33 mouse cellular contexts compared by ENCODE assay signal in genomic region chr2:59431466-59431865, GRCm38 (mm10). TPM values are rescaled to one million over a fixed set of nuclear protein-coding genes. Genes with fewer than 3 reads are reported as not detected.
DNase-seq lines count a peak whose midpoint lies in the region; ATAC-seq and TF ChIP-seq lines count a peak whose summit lies in the region.
"Had no signal": no experiment of that assay in that cellular context is flagged by ENCODE, and none has a peak within 500 bp of the region (broad histone marks: within the 10 kb centered on the region; RNA-seq: fewer than 3 reads in every experiment).

No protein-coding gene starts in this region.

- no peak for DNase-seq in gastrocnemius, adult 2 months
- no peak for DNase-seq in gastrocnemius, postnatal 10 days
- DNase-seq in hindbrain, postnatal 0 days (ENCODE audit: low spot score), result no peak
- DNase-seq in midbrain, postnatal 0 days (ENCODE audit: low spot score), result no peak
- DNase-seq in stomach, postnatal 0 days (ENCODE audit: low spot score), result peak; percentile 18
- DNase-seq: adrenal gland, postnatal 25 days; cerebellum, adult 18-20 months; cerebellum, postnatal 10 days; gastrocnemius, postnatal 14 days; kidney, adult 9 months; kidney, postnatal 10 days; right cerebral cortex, postnatal 25 days; spleen, adult 18-20 months; thymus, postnatal 14 days had no signal

- no peak overlapping the region for H3K4me2 ChIP-seq in hindbrain, postnatal 0 days (ENCODE audit: low read depth, low read length)
- H3K4me2 ChIP-seq in hindbrain, embryonic 13.5 days, result no peak overlapping the region
- no peak overlapping the region for H3K4me2 ChIP-seq in midbrain, postnatal 0 days (ENCODE audit: low read depth, low read length, poor library complexity, severe bottlenecking)
- no peak overlapping the region for H3K4me2 ChIP-seq in midbrain, embryonic 16.5 days (ENCODE audit: low read length)
- no peak overlapping the region for H3K4me2 ChIP-seq in stomach, postnatal 0 days (replicated peaks; ENCODE audit: low read depth)
- H3K4me2 ChIP-seq: embryonic facial prominence, embryonic 13.5 days; hindbrain, embryonic 14.5 days; limb, embryonic 12.5 days; liver, embryonic 12.5 days; midbrain, embryonic 12.5 days had no signal

- H3K9me3 ChIP-seq in hindbrain, postnatal 0 days (ENCODE audit: low read length), result no peaks in the 10 kb centered on the region
- H3K9me3 ChIP-seq in hindbrain, embryonic 13.5 days, result no peaks in the 10 kb centered on the region
- no peaks in the 10 kb centered on the region for H3K9me3 ChIP-seq in midbrain, postnatal 0 days (ENCODE audit: low read length)
- H3K9me3 ChIP-seq in midbrain, embryonic 16.5 days (replicated peaks; ENCODE audit: control insufficient read depth, low read length, poor library complexity, severe bottlenecking), result no peaks in the 10 kb centered on the region; the same call in 1 of the 2 replicates
- no peaks in the 10 kb centered on the region for H3K9me3 ChIP-seq in stomach, postnatal 0 days (ENCODE audit: control insufficient read depth, low read length)
- H3K9me3 ChIP-seq: embryonic facial prominence, embryonic 13.5 days; forebrain, embryonic 10.5 days; limb, embryonic 12.5 days; liver, embryonic 12.5 days; midbrain, embryonic 12.5 days had no signal

- TF ChIP-seq EP300 in stomach, postnatal 0 days (optimal IDR thresholded peaks at IDR 0.05), result no peak

- no peaks in the 10 kb centered on the region for H3K27me3 ChIP-seq in hindbrain, postnatal 0 days (ENCODE audit: insufficient read depth, low read length)
- H3K27me3 ChIP-seq in hindbrain, embryonic 13.5 days, result no peaks in the 10 kb centered on the region
- H3K27me3 ChIP-seq in midbrain, postnatal 0 days (ENCODE audit: insufficient read depth, low read length), result no peaks in the 10 kb centered on the region
- no peaks in the 10 kb centered on the region for H3K27me3 ChIP-seq in midbrain, embryonic 16.5 days (ENCODE audit: control insufficient read depth, insufficient read depth, low read depth, low read length)
- no peaks in the 10 kb centered on the region for H3K27me3 ChIP-seq in stomach, postnatal 0 days (ENCODE audit: control insufficient read depth, insufficient read depth, low read length)
- H3K27me3 ChIP-seq: embryonic facial prominence, embryonic 13.5 days; limb, embryonic 12.5 days; liver, embryonic 12.5 days; midbrain, embryonic 12.5 days; Patski had no signal

- intact Hi-C loops in gastrocnemius, adult 2 months (cut with DNase I), result loop anchor here (10.0 kb wide), 1 partner anchor 957 kb away; the partner anchor contains the start of gene Gm17409

- WGBS in hindbrain, postnatal 0 days, result 90% methylated on average over 5 of the region's 5 CpGs
- 92% methylated on average over 5 of the region's 5 CpGs for WGBS in hindbrain, embryonic 13.5 days
- 91% methylated on average over 5 of the region's 5 CpGs for WGBS in midbrain, postnatal 0 days
- WGBS in midbrain, embryonic 16.5 days, result 89% methylated on average over 5 of the region's 5 CpGs
- WGBS in stomach, postnatal 0 days, result 78% methylated on average over 5 of the region's 5 CpGs

- H3K4me1 ChIP-seq in hindbrain, postnatal 0 days (ENCODE audit: insufficient read depth, low read length), result no peaks in the 10 kb centered on the region
- no peaks in the 10 kb centered on the region for H3K4me1 ChIP-seq in hindbrain, embryonic 13.5 days (replicated peaks)
- H3K4me1 ChIP-seq in midbrain, postnatal 0 days (ENCODE audit: insufficient read depth, low read length), result no peaks in the 10 kb centered on the region
- no peaks in the 10 kb centered on the region for H3K4me1 ChIP-seq in midbrain, embryonic 16.5 days (ENCODE audit: control insufficient read depth, insufficient read depth, low read length)
- H3K4me1 ChIP-seq in stomach, postnatal 0 days (replicated peaks; ENCODE audit: control insufficient read depth, insufficient read depth), result no peaks in the 10 kb centered on the region
- H3K4me1 ChIP-seq: forebrain, embryonic 10.5 days; liver, embryonic 12.5 days; midbrain, embryonic 12.5 days had no signal

- H3K4me3 ChIP-seq in gastrocnemius, adult 2 months, result no peak overlapping the region
- H3K4me3 ChIP-seq in hindbrain, postnatal 0 days (ENCODE audit: low read length), result no peak overlapping the region
- H3K4me3 ChIP-seq in hindbrain, embryonic 13.5 days, result no peak overlapping the region
- no peak overlapping the region for H3K4me3 ChIP-seq in midbrain, postnatal 0 days (ENCODE audit: low read depth, low read length)
- H3K4me3 ChIP-seq in midbrain, embryonic 16.5 days (ENCODE audit: low read depth, low read length), result no peak overlapping the region
- no peak overlapping the region for H3K4me3 ChIP-seq in stomach, postnatal 0 days (ENCODE audit: low read depth, low read length)
- H3K4me3 ChIP-seq: embryonic facial prominence, embryonic 13.5 days; forebrain, embryonic 10.5 days; limb, embryonic 12.5 days; liver, embryonic 12.5 days; midbrain, embryonic 12.5 days had no signal

- no peaks in the 10 kb centered on the region for H3K36me3 ChIP-seq in hindbrain, postnatal 0 days (ENCODE audit: insufficient read depth, low read length)
- H3K36me3 ChIP-seq in hindbrain, embryonic 13.5 days, result no peaks in the 10 kb centered on the region
- H3K36me3 ChIP-seq in midbrain, postnatal 0 days (ENCODE audit: insufficient read depth, low read length), result no peaks in the 10 kb centered on the region
- H3K36me3 ChIP-seq in midbrain, embryonic 16.5 days (ENCODE audit: control insufficient read depth, insufficient read depth, low read length), result no peaks in the 10 kb centered on the region
- no peaks in the 10 kb centered on the region for H3K36me3 ChIP-seq in stomach, postnatal 0 days (ENCODE audit: control insufficient read depth, insufficient read depth, low read length)
- H3K36me3 ChIP-seq: embryonic facial prominence, embryonic 13.5 days; forebrain, embryonic 10.5 days; limb, embryonic 12.5 days; liver, embryonic 12.5 days; midbrain, embryonic 12.5 days had no signal

- ATAC-seq in hindbrain, postnatal 0 days, result no peak
- no peak for ATAC-seq in hindbrain, embryonic 13.5 days (ENCODE audit: low FRiP score)
- no peak for ATAC-seq in midbrain, postnatal 0 days (ENCODE audit: low FRiP score)
- no peak for ATAC-seq in midbrain, embryonic 16.5 days
- ATAC-seq in stomach, postnatal 0 days (ENCODE audit: low FRiP score, low TSS enrichment), result no peak; the same call in 1 of the 2 replicates
- ATAC-seq in CD4-positive, CD25-positive, alpha-beta regulatory T cell, adult 4 months, result no peak
- ATAC-seq: forebrain, embryonic 16.5 days; inflammation-experienced regulatory T-cells, adult 6 months; liver, embryonic 12.5 days; liver, postnatal 0 days; Patski had no signal

- H3K27ac ChIP-seq in gastrocnemius, adult 2 months, result peak overlapping the region; percentile 82
- no peak overlapping the region for H3K27ac ChIP-seq in hindbrain, postnatal 0 days
- no peak overlapping the region for H3K27ac ChIP-seq in hindbrain, embryonic 13.5 days
- H3K27ac ChIP-seq in midbrain, postnatal 0 days (ENCODE audit: low read depth, low read length), result no peak overlapping the region
- H3K27ac ChIP-seq in midbrain, embryonic 16.5 days (ENCODE audit: low read length), result no peak overlapping the region
- peak overlapping the region; percentile 82 for H3K27ac ChIP-seq in stomach, postnatal 0 days (replicated peaks)
- H3K27ac ChIP-seq: embryonic facial prominence, embryonic 13.5 days; forebrain, embryonic 10.5 days; hindbrain, embryonic 14.5 days; limb, embryonic 12.5 days; liver, embryonic 12.5 days; midbrain, embryonic 12.5 days had no signal

- 0 out of 2 replicates have a peak, but pooled peaks have one; percentile 7 for TF ChIP-seq CTCF in gastrocnemius, adult 2 months (IDR thresholded peaks at IDR 0.05)
- TF ChIP-seq CTCF in hindbrain, postnatal 0 days (IDR thresholded peaks at IDR 0.05; ENCODE audit: low read depth), result peak; percentile 28
- 0 out of 2 replicates have a peak, but pooled peaks have one; percentile 5 for TF ChIP-seq CTCF in midbrain, postnatal 0 days (IDR thresholded peaks at IDR 0.05)
- TF ChIP-seq CTCF in stomach, postnatal 0 days (IDR thresholded peaks at IDR 0.05; ENCODE audit: low read depth), result peak; percentile 24

- H3K9ac ChIP-seq in hindbrain, postnatal 0 days (replicated peaks; ENCODE audit: low read length), result no peak overlapping the region
- no peak overlapping the region for H3K9ac ChIP-seq in hindbrain, embryonic 13.5 days
- H3K9ac ChIP-seq in midbrain, postnatal 0 days (replicated peaks; ENCODE audit: low read length, poor library complexity, severe bottlenecking), result no peak overlapping the region
- no peak overlapping the region for H3K9ac ChIP-seq in midbrain, embryonic 16.5 days (ENCODE audit: low read depth, low read length)
- no peak overlapping the region for H3K9ac ChIP-seq in stomach, postnatal 0 days (ENCODE audit: low read length)
- H3K9ac ChIP-seq: embryonic facial prominence, embryonic 13.5 days; hindbrain, embryonic 14.5 days; limb, embryonic 12.5 days; liver, embryonic 12.5 days; liver, postnatal 0 days; midbrain, embryonic 12.5 days had no signal

RNA-seq across cellular contexts. Expression of gene Dapl1, which starts 53.0 kb away (rescaled TPM):
- total RNA-seq in gastrocnemius, adult 2 months (2021), result not detected
- not detected for total RNA-seq in gastrocnemius, postnatal 10 days (2021)
- total RNA-seq in hindbrain, postnatal 0 days (2014; rRNA removed), result 6.8 TPM in 1 of 2 replicates, not detected in the other
- polyA plus RNA-seq in hindbrain, postnatal 0 days (2015; fragmentation: Nextera tagmentation; extraction: Ambion mirVana), result 5.6 and 5.9 TPM in 2 replicates
- polyA plus RNA-seq in hindbrain, embryonic 13.5 days (2015; fragmentation: Nextera tagmentation; extraction: Ambion mirVana), result 1.6 TPM in 1 of 2 replicates, not detected in the other
- 0.85 TPM in 1 of 2 replicates, not detected in the other for total RNA-seq in midbrain, postnatal 0 days (2014; rRNA removed)
- polyA plus RNA-seq in midbrain, postnatal 0 days (2015; fragmentation: Nextera tagmentation; extraction: Ambion mirVana), result 5.0 and 5.2 TPM in 2 replicates
- polyA plus RNA-seq in midbrain, embryonic 16.5 days (2015; fragmentation: Nextera tagmentation; extraction: Ambion mirVana), result 0.67 and 1.6 TPM in 2 replicates
- polyA plus RNA-seq in stomach, postnatal 0 days (2015; fragmentation: Nextera tagmentation; extraction: Ambion mirVana), result 472 and 547 TPM in 2 replicates
- 10 to 100 TPM; 20.9 to 26.8 TPM for polyA plus RNA-seq in CD4-positive, CD25-positive, alpha-beta regulatory T cell, adult 4 months (2017; shearing (Covaris generic))
- total RNA-seq: adrenal gland, adult 18-20 months; common myeloid progenitor, adult 5-6 weeks; gastrocnemius, postnatal 14 days; granulocyte monocyte progenitor cell, adult 5-6 weeks; heart, postnatal 4 days; MEL had no signal
- polyA plus RNA-seq: C2C12; forebrain, embryonic 16.5 days; hindbrain, embryonic 14.5 days; liver, embryonic 12.5 days; liver, postnatal 0 days; Patski had no signal

Comparison
In these comparisons a context has a peak if more than half of its experiments do, and no peak if none do; other contexts are left out.
1. H3K27ac ChIP-seq: peak in gastrocnemius, adult 2 months (single experiment) and stomach, postnatal 0 days (single experiment); none in hindbrain, postnatal 0 days (single experiment), hindbrain, embryonic 13.5 days (single experiment), midbrain, postnatal 0 days (single experiment) and midbrain, embryonic 16.5 days (single experiment).
2. RNA of gene Dapl1, which starts 53.0 kb away (polyA plus RNA-seq): 472 to 547 TPM in stomach, postnatal 0 days; 20.9 to 26.8 TPM in CD4-positive, CD25-positive, alpha-beta regulatory T cell, adult 4 months, 5.6 to 5.9 TPM in hindbrain, postnatal 0 days, 5.0 to 5.2 TPM in midbrain, postnatal 0 days, 0.67 to 1.6 TPM in midbrain, embryonic 16.5 days and 1.6 TPM in hindbrain, embryonic 13.5 days; every median in the first group is over 10 times any median in the second.
3. Peak in every context shown above with its lines, with median percentiles within 50 percentile points of each other: CTCF ChIP-seq.